Mouse (Mus musculus) cortical plate, adult 2 months (tissue): Measurements from ENCODE around the gene Wdtc1.

Experiments used
- CTCF ChIP-seq: fragments of 200-500 bp; IDR thresholded peaks from 2 replicates; pipeline ENCODE4 v1.5.1; 2011; ENCODE audit warnings: mild to moderate bottlenecking, control low read depth, low read length; ENCODE audit not compliant: insufficient read depth; ENCODE audit errors: extremely low read depth
- POLR2A ChIP-seq: fragments of 200-500 bp; IDR thresholded peaks from 2 replicates; pipeline ENCODE4 v1.6.1; 2011; ENCODE audit warnings: mild to moderate bottlenecking, low read length, control low read depth; ENCODE audit not compliant: insufficient read depth; ENCODE audit errors: extremely low read depth

DNA sequence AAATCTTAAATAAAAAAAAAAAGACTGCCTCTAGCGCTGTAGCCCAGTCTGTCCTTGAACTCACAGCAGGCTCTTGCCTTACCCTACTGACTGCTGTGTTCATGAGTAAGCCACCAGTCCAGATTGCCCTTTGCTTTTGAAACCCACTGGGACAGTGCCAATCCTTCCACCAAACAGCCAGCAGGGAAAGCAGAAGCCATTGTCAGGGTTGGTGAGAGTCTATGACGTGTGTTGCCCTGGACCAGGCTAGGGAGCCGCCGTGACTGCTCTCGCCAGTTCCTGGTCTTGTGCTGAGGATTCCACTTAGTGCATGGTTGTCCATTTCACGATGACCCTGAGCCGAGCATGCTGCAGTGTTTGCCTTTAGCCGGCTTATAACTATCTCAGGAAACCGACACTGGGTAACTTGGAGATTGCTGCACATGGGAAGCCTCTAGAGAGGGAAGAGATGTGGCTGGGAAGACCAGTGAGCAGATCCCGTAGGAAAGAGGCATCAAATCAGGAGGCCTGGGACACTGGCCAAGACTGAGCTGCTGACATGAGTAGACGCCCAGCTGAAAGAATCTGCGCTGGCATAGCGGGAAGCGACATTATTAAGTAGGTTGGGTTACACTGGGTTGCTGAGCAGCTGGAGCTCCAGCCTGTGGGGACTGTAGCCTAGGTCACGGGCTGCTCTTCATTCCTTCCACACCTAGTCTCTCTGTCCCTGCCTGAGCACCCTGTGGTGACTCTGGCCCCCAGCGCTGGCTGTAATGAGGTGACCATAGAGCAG lies 35.7 kb upstream of the Wdtc1 start:
- no peak for TF ChIP-seq CTCF
- TF ChIP-seq POLR2A, result no peak
